Mouse (Mus musculus) megakaryocyte, embryonic 14.5 days (primary cell): ENCODE data around the gene Aldh2. TPM values are rescaled to one million over a fixed set of nuclear protein-coding genes. Genes with fewer than 3 reads are reported as not detected.

Source experiments
- H3K27me3 ChIP-seq: replicated peaks from 2 replicates; pipeline ENCODE3; 2012; ENCODE audit warnings: inconsistent platforms
- H3K36me3 ChIP-seq: replicated peaks from 2 replicates; pipeline ENCODE3; 2012; ENCODE audit warnings: low read length, inconsistent platforms, mixed read lengths
- H3K4me1 ChIP-seq: 2 replicates; pipeline ENCODE4 v1.6.1; 2012; ENCODE audit warnings: inconsistent platforms
- H3K4me3 ChIP-seq: replicated peaks from 2 replicates; pipeline ENCODE3; 2012; ENCODE audit warnings: moderate library complexity, mild to moderate bottlenecking, inconsistent platforms
- H3K9me3 ChIP-seq: 2 replicates; pipeline ENCODE4 v1.6.1; 2012; ENCODE audit warnings: inconsistent platforms
- FLI1 ChIP-seq: IDR thresholded peaks from 2 replicates; pipeline ENCODE4 v1.6.1; 2012; ENCODE audit warnings: low read length, inconsistent platforms, mixed read lengths
- GATA1 ChIP-seq: IDR thresholded peaks from 3 replicates; pipeline ENCODE4 v1.6.1; 2012; ENCODE audit warnings: mixed read lengths, low read length, inconsistent platforms, borderline replicate concordance
- polyA plus RNA-seq: library from polyadenylated mRNA; stranded (reverse); fragments of >175 nt; gene quantifications from 2 replicates; pipeline ENCODE4 v1.2.3, GENCODE M21; 2012; ENCODE audit warnings: low replicate concordance; ENCODE audit not compliant: insufficient read depth

Gene Aldh2
- polyA plus RNA-seq, 1 experiment: 846 TPM

GRCm38 (mm10) chr5:121564468-121564895, 29.1 kb downstream of the Aldh2 start:
- H3K4me1 ChIP-seq: peaks cover 19% of the 10 kb centered on the region
- H3K4me3 ChIP-seq: peak overlapping the region; percentile 86
- no peaks in the 10 kb centered on the region for H3K27me3 ChIP-seq
- H3K36me3 ChIP-seq: peaks cover 36% of the 10 kb centered on the region
- TF ChIP-seq GATA1: no peak
- TF ChIP-seq FLI1: no peak
- H3K9me3 ChIP-seq: no peaks in the 10 kb centered on the region

GRCm38 (mm10) chr5:121562436-121562835, 31.2 kb downstream of the Aldh2 start:
- peaks cover 7% of the 10 kb centered on the region for H3K27me3 ChIP-seq
- peaks cover 19% of the 10 kb centered on the region for H3K4me1 ChIP-seq
- no peaks in the 10 kb centered on the region for H3K9me3 ChIP-seq
- TF ChIP-seq FLI1 (no peak), GATA1 (no peak)
- no peak overlapping the region for H3K4me3 ChIP-seq
- H3K36me3 ChIP-seq: peaks cover 16% of the 10 kb centered on the region

- Histone ChIP-seq H3K9me3 (peaks cover 12% of the 10 kb centered on the region), H3K4me1 (peaks cover 44% of the 10 kb centered on the region), H3K36me3 (no peaks in the 10 kb centered on the region), H3K27me3 (peaks cover 4% of the 10 kb centered on the region), H3K4me3 (no peak overlapping the region)
- TF ChIP-seq GATA1: no peak
- no peak for TF ChIP-seq FLI1
Observed at GRCm38 (mm10) chr5:121549196-121549595, 44.4 kb downstream of the Aldh2 start.

GRCm38 (mm10) chr5:121547084-121547483, 46.5 kb downstream of the Aldh2 start:
- Histone ChIP-seq H3K4me3 (no peak overlapping the region), H3K4me1 (peaks cover 55% of the 10 kb centered on the region), H3K9me3 (peaks cover 12% of the 10 kb centered on the region), H3K36me3 (no peaks in the 10 kb centered on the region), H3K27me3 (peaks cover 4% of the 10 kb centered on the region)
- TF ChIP-seq GATA1 (no peak), FLI1 (no peak)

- H3K4me1 ChIP-seq: peaks cover 57% of the 10 kb centered on the region
- H3K36me3 ChIP-seq: no peaks in the 10 kb centered on the region
- H3K9me3 ChIP-seq: peaks cover 8% of the 10 kb centered on the region
- TF ChIP-seq FLI1: no peak
- TF ChIP-seq GATA1: no peak
- peaks cover 2% of the 10 kb centered on the region for H3K27me3 ChIP-seq
- H3K4me3 ChIP-seq: peak overlapping the region; percentile 96
Observed at GRCm38 (mm10) chr5:121546530-121546895, 47.1 kb downstream of the Aldh2 start.

GRCm38 (mm10) chr5:121545793-121546529, 47.7 kb downstream of the Aldh2 start, which contains the start of gene Mapkapk5:
Gene Mapkapk5 (minus strand): TSS chr5:121545905.
- peaks cover 4% of the 10 kb centered on the region for H3K9me3 ChIP-seq
- H3K36me3 ChIP-seq: no peaks in the 10 kb centered on the region
- H3K27me3 ChIP-seq: peaks cover 2% of the 10 kb centered on the region
- peak within 1 kb of the TSS; percentile 96 for H3K4me3 ChIP-seq
- peaks cover 58% of the 10 kb centered on the region for H3K4me1 ChIP-seq
- TF ChIP-seq FLI1 (no peak), GATA1 (no peak)

GRCm38 (mm10) chr5:121544910-121545792, 48.5 kb downstream of the Aldh2 start, which contains the start of the genes Adam1a and Gm42878:
Gene Adam1a (minus strand): TSS chr5:121545482.
Gene Gm42878 (minus strand): TSS chr5:121545482.
- H3K27me3 ChIP-seq: no peaks in the 10 kb centered on the region
- H3K36me3 ChIP-seq: peaks cover 7% of the 10 kb centered on the region
- peak within 1 kb of the TSS; percentile 96 for H3K4me3 ChIP-seq
- H3K9me3 ChIP-seq: no peaks in the 10 kb centered on the region
- TF ChIP-seq GATA1 (no peak), FLI1 (no peak)
- peaks cover 60% of the 10 kb centered on the region for H3K4me1 ChIP-seq

- peaks cover 50% of the 10 kb centered on the region for H3K4me1 ChIP-seq
- TF ChIP-seq GATA1 (no peak), FLI1 (no peak)
- no peaks in the 10 kb centered on the region for H3K9me3 ChIP-seq
- no peak overlapping the region for H3K4me3 ChIP-seq
- no peaks in the 10 kb centered on the region for H3K27me3 ChIP-seq
- peaks cover 22% of the 10 kb centered on the region for H3K36me3 ChIP-seq
Observed at GRCm38 (mm10) chr5:121543370-121543769, 50.3 kb downstream of the Aldh2 start.

- H3K27me3 ChIP-seq: no peaks in the 10 kb centered on the region
- H3K9me3 ChIP-seq: no peaks in the 10 kb centered on the region
- no peak for TF ChIP-seq FLI1
- TF ChIP-seq GATA1: no peak
- peaks cover 37% of the 10 kb centered on the region for H3K4me1 ChIP-seq
- peaks cover 44% of the 10 kb centered on the region for H3K36me3 ChIP-seq
- no peak overlapping the region for H3K4me3 ChIP-seq
Observed at GRCm38 (mm10) chr5:121541235-121541634, 52.4 kb downstream of the Aldh2 start.
